Mouse (Mus musculus) liver, postnatal 0 days (tissue): ENCODE results near the gene Dcx. TPM values are rescaled to one million over a fixed set of nuclear protein-coding genes. Genes with fewer than 3 reads are reported as not detected.
A peak's percentile ranks its signal among the peaks of the same experiment; 100 is the strongest.

ENCODE experiments used
- ATAC-seq: fragments of 200-750 bp; cut with Nextera tagmentation; 2 replicates; pipeline ENCODE4 v1.8.0; 2017; ENCODE audit warnings: mild to moderate bottlenecking, moderate library complexity
- DNase-seq: peaks from one replicate; pipeline ENCODE4 v3.0.0-alpha.2; 2016
- H3K27ac ChIP-seq: fragments of 300-500 bp; sonication (generic); 2 replicates; pipeline ENCODE4 v1.5.1; 2014; ENCODE audit warnings: antibody characterized with exemption, moderate library complexity, mild to moderate bottlenecking, low read depth
- H3K27me3 ChIP-seq: fragments of 300-500 bp; sonication (generic); 2 replicates; pipeline ENCODE4 v1.6.1; 2014; ENCODE audit warnings: low read length, control low read depth, mixed read lengths; ENCODE audit not compliant: insufficient read depth
- H3K36me3 ChIP-seq: fragments of 300-500 bp; sonication (generic); replicated peaks from 2 replicates; pipeline ENCODE4 v1.6.1; 2014; ENCODE audit warnings: mild to moderate bottlenecking, control low read depth, low read length, moderate library complexity, mixed read lengths; ENCODE audit not compliant: insufficient read depth
- H3K4me1 ChIP-seq: fragments of 300-500 bp; sonication (generic); 2 replicates; pipeline ENCODE4 v1.6.1; 2014; ENCODE audit warnings: antibody characterized with exemption, mild to moderate bottlenecking, control low read depth; ENCODE audit not compliant: insufficient read depth
- H3K4me2 ChIP-seq: fragments of 300-500 bp; sonication (generic); 2 replicates; pipeline ENCODE4 v1.6.1; 2014; ENCODE audit warnings: low read depth, mild to moderate bottlenecking, low read length, moderate library complexity, mixed read lengths
- H3K4me3 ChIP-seq: fragments of 300-500 bp; sonication (generic); 2 replicates; pipeline ENCODE4 v1.5.1; 2014; ENCODE audit warnings: low read depth, low read length
- H3K9ac ChIP-seq: fragments of 300-500 bp; sonication (generic); replicated peaks from 2 replicates; pipeline ENCODE4 v1.6.1; 2014; ENCODE audit warnings: mild to moderate bottlenecking, moderate library complexity
- H3K9me3 ChIP-seq: fragments of 300-500 bp; sonication (generic); 2 replicates; pipeline ENCODE4 v1.6.1; 2016; ENCODE audit warnings: mild to moderate bottlenecking, control low read depth, low read length, mixed read lengths
- CTCF ChIP-seq: sonication (generic); IDR thresholded peaks from 2 replicates; pipeline ENCODE4 v1.5.1; 2016; ENCODE audit warnings: antibody characterized with exemption, low read depth
- EP300 ChIP-seq: IDR thresholded peaks from 2 replicates; pipeline ENCODE4 v1.6.1; 2016; ENCODE audit warnings: antibody characterized with exemption, low read depth, mild to moderate bottlenecking
- WGBS: fragments of 180-500 bp; shearing (Covaris S2); extraction: QIAGEN DNeasy Blood & Tissue Kit; methylation state at CpG from one replicate; pipeline ENCODE4 v1.1.7; 2014; ENCODE audit not compliant: insufficient replicate concordance; 5-methylcytosine and 5-hydroxymethylcytosine counted together
- polyA plus RNA-seq: library from polyadenylated mRNA; unstranded; fragments of >200 nt; fragmentation: Nextera tagmentation; extraction: Ambion mirVana; gene quantifications from 2 replicates; pipeline ENCODE4 v1.2.1, GENCODE M21; 2015

Dcx gene
- polyA plus RNA-seq, 1 experiment from 2014 or later = 0.07 TPM

GRCm38 (mm10) chrX:143906699-143907471 is 26.2 kb downstream of the Dcx start:
- 49% methylated on average over 3 of the region's 3 CpGs for WGBS
- DNase-seq (no peak), ATAC-seq (no peak)
- no peak overlapping the region for H3K9ac ChIP-seq
- H3K4me2 ChIP-seq = no peak overlapping the region
- no peak overlapping the region for H3K27ac ChIP-seq
- no peak for TF ChIP-seq EP300
- TF ChIP-seq CTCF = no peak
- no peaks in the 10 kb centered on the region for H3K4me1 ChIP-seq
- H3K36me3 ChIP-seq = no peaks in the 10 kb centered on the region
- H3K9me3 ChIP-seq = no peaks in the 10 kb centered on the region
- H3K27me3 ChIP-seq = no peaks in the 10 kb centered on the region
- no peak overlapping the region for H3K4me3 ChIP-seq

- Histone ChIP-seq H3K4me2 (no peak overlapping the region), H3K4me3 (no peak overlapping the region), H3K4me1 (no peaks in the 10 kb centered on the region), H3K27me3 (no peaks in the 10 kb centered on the region), H3K36me3 (no peaks in the 10 kb centered on the region), H3K27ac (no peak overlapping the region), H3K9ac (no peak overlapping the region), H3K9me3 (no peaks in the 10 kb centered on the region)
- TF ChIP-seq CTCF (no peak), EP300 (no peak)
- WGBS = 27% methylated on average over 2 of the region's 2 CpGs
- ATAC-seq (no peak), DNase-seq (peak; percentile 15)
Measured at GRCm38 (mm10) chrX:143904689-143905088, 28.4 kb downstream of the Dcx start.

- DNase-seq (no peak), ATAC-seq (no peak)
- Histone ChIP-seq H3K27ac (no peak overlapping the region), H3K4me3 (no peak overlapping the region), H3K36me3 (no peaks in the 10 kb centered on the region), H3K4me1 (no peaks in the 10 kb centered on the region), H3K4me2 (no peak overlapping the region), H3K9ac (no peak overlapping the region), H3K27me3 (no peaks in the 10 kb centered on the region), H3K9me3 (no peaks in the 10 kb centered on the region)
- TF ChIP-seq CTCF (no peak), EP300 (no peak)
- WGBS = 51% methylated on average over 8 of the region's 8 CpGs
Measured at GRCm38 (mm10) chrX:143902300-143902699, 30.8 kb downstream of the Dcx start.

GRCm38 (mm10) chrX:143897363-143898285 is 35.5 kb downstream of the Dcx start:
- Histone ChIP-seq H3K36me3 (no peaks in the 10 kb centered on the region), H3K9ac (no peak overlapping the region), H3K4me2 (no peak overlapping the region), H3K27me3 (no peaks in the 10 kb centered on the region), H3K4me3 (no peak overlapping the region), H3K4me1 (no peaks in the 10 kb centered on the region), H3K27ac (no peak overlapping the region), H3K9me3 (no peaks in the 10 kb centered on the region)
- 62% methylated on average over 7 of the region's 7 CpGs for WGBS
- TF ChIP-seq EP300 (no peak), CTCF (no peak)
- DNase-seq (no peak), ATAC-seq (no peak)

GRCm38 (mm10) chrX:143896936-143897335 is 36.2 kb downstream of the Dcx start:
- WGBS = 85% methylated on average over 5 of the region's 5 CpGs
- H3K27ac ChIP-seq = no peak overlapping the region
- TF ChIP-seq CTCF (no peak), EP300 (no peak)

GRCm38 (mm10) chrX:143893180-143893579 is 39.9 kb downstream of the Dcx start:
- no peaks in the 10 kb centered on the region for H3K9me3 ChIP-seq
- H3K9ac ChIP-seq = no peak overlapping the region
- DNase-seq (no peak), ATAC-seq (no peak)
- H3K36me3 ChIP-seq = no peaks in the 10 kb centered on the region
- no peak overlapping the region for H3K4me3 ChIP-seq
- no peaks in the 10 kb centered on the region for H3K27me3 ChIP-seq
- WGBS = 57% methylated on average over 3 of the region's 3 CpGs
- TF ChIP-seq EP300 = no peak
- no peak overlapping the region for H3K4me2 ChIP-seq
- H3K4me1 ChIP-seq = no peaks in the 10 kb centered on the region
- H3K27ac ChIP-seq = no peak overlapping the region

More at GRCm38 (mm10) chrX:143896936-143897335, 36.2 kb downstream of the Dcx start:
- Histone ChIP-seq H3K27me3 (no peaks in the 10 kb centered on the region), H3K4me2 (no peak overlapping the region), H3K9ac (no peak overlapping the region), H3K9me3 (no peaks in the 10 kb centered on the region), H3K4me3 (no peak overlapping the region), H3K4me1 (no peaks in the 10 kb centered on the region), H3K36me3 (no peaks in the 10 kb centered on the region)
- ATAC-seq = no peak
- no peak for DNase-seq
